Mouse (Mus musculus): Measurements from ENCODE around the gene Pdx1.
A peak's percentile ranks its signal among the peaks of the same experiment; 100 is the strongest.

Gene Pdx1

DNA sequence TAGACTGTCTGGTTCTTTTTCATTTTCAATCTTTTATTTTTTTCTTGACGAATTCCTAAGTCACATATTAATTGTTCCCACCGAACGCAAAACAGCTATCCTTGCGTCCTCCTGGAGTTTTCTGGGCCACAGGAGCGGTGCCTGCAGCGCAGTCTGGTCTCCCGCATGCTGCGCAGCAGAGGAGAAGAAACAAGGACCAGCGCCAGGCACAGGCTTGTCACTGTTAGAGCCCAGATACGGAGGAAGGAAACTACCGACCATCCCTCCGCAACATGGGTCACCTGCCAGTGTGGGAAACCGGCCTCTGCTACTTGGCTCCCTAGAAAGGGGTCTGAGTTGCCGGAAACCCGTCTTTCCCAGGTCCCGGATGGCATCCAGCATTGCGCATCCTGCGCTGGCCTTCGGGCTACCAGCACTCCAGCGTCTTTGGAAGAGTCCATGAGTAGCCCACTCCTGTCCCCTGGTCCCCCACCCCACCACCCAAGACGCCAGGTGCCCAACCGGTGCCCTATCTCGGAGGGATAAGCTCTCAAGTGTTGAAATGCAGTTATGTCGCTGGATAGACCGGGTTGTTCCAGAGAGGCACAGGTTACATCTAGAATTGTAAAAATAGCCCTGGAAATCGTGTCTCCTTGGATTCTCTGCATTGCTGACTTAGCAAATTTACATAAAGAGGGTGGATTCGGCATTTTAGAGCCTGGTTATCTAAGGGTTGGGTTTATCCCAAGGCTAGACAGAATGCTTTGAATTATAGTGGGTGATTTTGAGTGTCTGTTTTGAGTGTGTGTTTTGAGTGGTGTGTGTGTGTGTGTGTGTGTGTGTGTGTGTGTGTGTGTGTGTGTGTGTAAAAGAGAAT, 43.3 kb downstream of the Pdx1 start:
- no peak for DNase-seq

GRCm38 (mm10) chr5:147314646-147315431, 45.1 kb downstream of the Pdx1 start:
- no peak for DNase-seq

GRCm38 (mm10) chr5:147315432-147316075, 45.8 kb downstream of the Pdx1 start:
- no peak for DNase-seq

DNA sequence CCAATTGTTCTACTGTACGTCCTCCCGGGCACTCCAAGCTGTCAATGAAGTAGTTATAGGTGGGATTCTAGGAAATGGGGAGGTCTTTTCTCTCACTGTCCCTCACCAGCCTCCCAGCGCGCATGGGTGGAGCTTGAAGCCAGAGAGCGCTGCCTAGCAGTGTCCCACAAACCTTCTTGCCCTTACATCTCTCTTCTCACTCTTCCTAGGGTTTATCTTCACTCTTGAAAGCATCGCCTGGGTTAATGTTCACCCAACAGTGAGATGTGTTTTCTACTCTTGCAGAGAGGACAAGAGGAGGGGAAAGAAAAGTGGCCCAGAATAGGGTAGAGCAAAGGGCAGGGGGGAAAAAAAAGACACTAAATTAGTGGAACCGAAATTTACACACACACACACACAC, 47.6 kb downstream of the Pdx1 start:
- DNase-seq = no peak

GRCm38 (mm10) chr5:147317991-147318390, 48.2 kb downstream of the Pdx1 start:
- no peak for DNase-seq

- DNase-seq = peak in 1 of 2 experiments; percentile 27
These were observed 49.9 kb downstream of the Pdx1 start for GRCm38 (mm10) chr5:147319653-147320052.

DNA sequence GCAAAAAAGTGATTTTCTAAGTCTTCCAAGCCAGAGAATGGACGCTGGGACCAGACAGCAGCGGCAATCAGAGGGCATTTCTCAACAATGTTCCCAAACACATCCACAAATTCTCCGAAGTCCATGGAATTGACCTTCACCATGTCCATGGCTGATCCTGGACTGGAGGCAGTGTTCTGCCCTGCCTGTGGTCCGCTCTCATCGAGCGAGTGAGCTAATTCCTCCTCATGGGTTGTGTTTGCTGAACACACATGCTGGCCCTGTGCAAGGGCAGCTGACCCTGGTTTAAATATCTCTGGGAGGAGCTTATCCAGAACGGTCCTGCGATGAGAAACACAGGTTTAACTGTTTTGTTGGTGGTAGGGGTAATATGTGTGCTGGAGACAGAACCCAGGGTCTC, 52.4 kb downstream of the Pdx1 start, which contains the start of gene Urad:
TSS of gene Urad (minus strand) at position 258 of the 400 bp plus-strand sequence.
- DNase-seq = no peak

DNA sequence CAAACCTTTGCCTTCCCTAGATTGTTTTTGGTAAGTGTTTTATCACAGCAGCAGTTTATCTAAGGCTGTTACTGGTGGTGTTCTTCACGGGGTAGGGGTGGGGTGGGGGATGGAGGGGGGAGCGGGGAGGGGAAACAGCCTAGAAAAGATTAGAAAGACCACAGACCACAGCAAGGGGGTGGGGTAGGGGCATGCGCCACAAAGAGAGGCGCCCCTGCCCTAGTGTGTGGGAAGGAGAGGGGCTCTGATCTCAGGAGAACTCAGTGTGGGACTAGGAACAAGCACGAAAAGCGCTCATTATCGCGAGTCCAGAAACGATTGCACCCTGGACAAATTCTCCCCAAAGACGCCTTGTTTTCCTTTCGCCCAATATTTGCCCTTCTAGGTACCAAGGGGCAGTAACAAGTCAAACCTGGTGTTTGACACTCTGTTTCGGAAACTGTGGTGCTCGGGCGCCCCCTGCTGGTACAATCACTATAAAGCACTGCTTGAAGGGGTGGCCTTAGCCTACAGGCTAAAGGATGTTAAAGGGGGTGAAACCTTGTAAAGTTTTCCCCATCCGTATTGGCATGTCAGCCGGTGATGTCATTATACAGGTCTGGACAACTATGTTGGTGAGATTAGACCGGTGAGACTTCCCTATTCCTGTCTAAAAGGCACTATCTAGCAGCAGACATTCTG, 53.6 kb downstream of the Pdx1 start:
- DNase-seq = peak; percentile 31 to 70

Measured in kidney, adult 8-10 months (tissue).